13 mouse cellular contexts compared by ENCODE assay signal in genomic region chr15:80839653-80840420, GRCm38 (mm10).
DNase-seq lines count a peak whose midpoint lies in the region.
"Had no signal": no experiment of that assay in that cellular context is flagged by ENCODE, and none has a peak within 500 bp of the region (broad histone marks: within the 10 kb centered on the region; RNA-seq: fewer than 3 reads in every experiment).

No protein-coding gene starts in this region.

- H3K27me3 ChIP-seq in splenic B cell, adult 2 months (ENCODE audit: control insufficient read depth, insufficient read depth, low read length, poor library complexity, severe bottlenecking): no peaks in the 10 kb centered on the region
- H3K27me3 ChIP-seq: embryonic facial prominence, embryonic 13.5 days; intestine, embryonic 15.5 days had no signal

- DNase-seq in cerebellum, postnatal 10 days: peak; percentile 18 to 24
- DNase-seq in cerebellum, adult 11 months: no peak
- peak; percentile 28 for DNase-seq in ovary, adult 18-20 months (ENCODE audit: low spot score)
- DNase-seq in ovary, postnatal 14 days (ENCODE audit: low spot score): no peak
- peak; percentile 58 for DNase-seq in fat pad, adult 2 months (ENCODE audit: extremely low read depth, low read depth, low spot score)
- peak; percentile 6 for DNase-seq in splenic B cell, adult 2 months (ENCODE audit: low read depth, low spot score)
- DNase-seq in thymus, postnatal 0 days (ENCODE audit: low spot score): no peak
- no peak for DNase-seq in urinary bladder, postnatal 4 days (ENCODE audit: low spot score in 2 of 2)
- DNase-seq: B cell, adult 2 months; heart, postnatal 36 days; thymus, postnatal 25 days had no signal

- H3K36me3 ChIP-seq in splenic B cell, adult 2 months (ENCODE audit: control insufficient read depth, insufficient read depth, low read length, poor library complexity, severe bottlenecking): no peaks in the 10 kb centered on the region
- H3K36me3 ChIP-seq: embryonic facial prominence, embryonic 13.5 days; intestine, embryonic 15.5 days had no signal

Comparison
In these comparisons a context has a peak if more than half of its experiments do, and no peak if none do; other contexts are left out.
1. DNase-seq: peak in cerebellum, postnatal 10 days (2 of 2), ovary, adult 18-20 months (single experiment), fat pad, adult 2 months (single experiment) and splenic B cell, adult 2 months (single experiment); none in cerebellum, adult 11 months (single experiment), ovary, postnatal 14 days (single experiment), thymus, postnatal 0 days (single experiment) and urinary bladder, postnatal 4 days (0 of 2).